Mouse (Mus musculus) stomach, postnatal 0 days (tissue): ENCODE measurements around the gene Ttc34. TPM values are rescaled to one million over a fixed set of nuclear protein-coding genes. Genes with fewer than 3 reads are reported as not detected.
A peak's percentile ranks its signal among the peaks of the same experiment; 100 is the strongest.

Experiments used
- ATAC-seq: fragments of 200-750 bp; cut with Nextera tagmentation; 2 replicates; pipeline ENCODE4 v1.8.0; 2017; ENCODE audit not compliant: low FRiP score, low TSS enrichment
- DNase-seq: peaks from one replicate; pipeline ENCODE4 v3.0.0-alpha.2; 2016; ENCODE audit warnings: low spot score
- H3K27ac ChIP-seq: fragments of 300-500 bp; sonication (generic); replicated peaks from 2 replicates; pipeline ENCODE4 v1.5.1; 2014; ENCODE audit warnings: mild to moderate bottlenecking, control low read depth
- H3K27me3 ChIP-seq: fragments of 300-500 bp; sonication (generic); 2 replicates; pipeline ENCODE4 v1.6.1; 2014; ENCODE audit warnings: low read length; ENCODE audit not compliant: control insufficient read depth, insufficient read depth
- H3K36me3 ChIP-seq: fragments of 300-500 bp; sonication (generic); 2 replicates; pipeline ENCODE4 v1.6.1; 2014; ENCODE audit warnings: low read length, mixed read lengths; ENCODE audit not compliant: control insufficient read depth, insufficient read depth
- H3K4me1 ChIP-seq: fragments of 300-500 bp; sonication (generic); replicated peaks from 2 replicates; pipeline ENCODE4 v1.6.1; 2014; ENCODE audit warnings: antibody characterized with exemption; ENCODE audit not compliant: control insufficient read depth, insufficient read depth
- H3K4me2 ChIP-seq: fragments of 300-500 bp; sonication (generic); replicated peaks from 2 replicates; pipeline ENCODE4 v1.6.1; 2014; ENCODE audit warnings: low read depth, mild to moderate bottlenecking, control low read depth, moderate library complexity
- H3K4me3 ChIP-seq: fragments of 300-500 bp; sonication (generic); 2 replicates; pipeline ENCODE4 v1.5.1; 2014; ENCODE audit warnings: low read depth, low read length, control low read depth
- H3K9ac ChIP-seq: fragments of 300-500 bp; sonication (generic); 2 replicates; pipeline ENCODE4 v1.6.1; 2014; ENCODE audit warnings: mild to moderate bottlenecking, low read length, control low read depth, mixed read lengths
- H3K9me3 ChIP-seq: fragments of 300-500 bp; sonication (generic); 2 replicates; pipeline ENCODE4 v1.6.1; 2016; ENCODE audit warnings: low read length; ENCODE audit not compliant: control insufficient read depth
- CTCF ChIP-seq: IDR thresholded peaks from 2 replicates; pipeline ENCODE4 v1.5.1; 2016; ENCODE audit warnings: antibody characterized with exemption, low read depth, mild to moderate bottlenecking, moderate library complexity
- EP300 ChIP-seq: optimal IDR thresholded peaks from 2 replicates; pipeline ENCODE3; 2016; ENCODE audit warnings: antibody characterized with exemption
- WGBS: fragments of 180-500 bp; shearing (Covaris S2); extraction: QIAGEN DNeasy Blood & Tissue Kit; methylation state at CpG from one replicate; pipeline ENCODE4 v1.1.7; 2014; 5-methylcytosine and 5-hydroxymethylcytosine counted together
- polyA plus RNA-seq: library from polyadenylated mRNA; unstranded; fragments of >200 nt; fragmentation: Nextera tagmentation; extraction: Ambion mirVana; gene quantifications from 2 replicates; pipeline ENCODE4 v1.2.1, GENCODE M21; 2015

Ttc34 gene
- polyA plus RNA-seq, result 0.06 and 0.10 TPM in 2 replicates

GRCm38 (mm10) chr4:154837170-154837569 lies at the start of gene Ttc34:
Ttc34 (plus strand) TSS chr4:154837459.
- DNase-seq (peak; percentile 83), ATAC-seq (peak; percentile 74)
- TF ChIP-seq EP300 (no peak), CTCF (peak; percentile 93)
- no peak within 1 kb of the TSS for H3K4me3 ChIP-seq
- no peak within 1 kb of the TSS for H3K9ac ChIP-seq
- H3K9me3 ChIP-seq, result no peaks in the 10 kb centered on the region
- H3K27me3 ChIP-seq, result no peaks in the 10 kb centered on the region
- H3K27ac ChIP-seq, result no peak within 1 kb of the TSS
- H3K4me2 ChIP-seq, result no peak within 1 kb of the TSS
- no peaks in the 10 kb centered on the region for H3K36me3 ChIP-seq
- no peaks in the 10 kb centered on the region for H3K4me1 ChIP-seq
- no CpG with 5 or more reads among the region's 2 CpGs for WGBS

GRCm38 (mm10) chr4:154787960-154788702 lies 49.1 kb upstream of the Ttc34 start:
- no peak overlapping the region for H3K9ac ChIP-seq
- no peak overlapping the region for H3K4me2 ChIP-seq
- H3K9me3 ChIP-seq, result no peaks in the 10 kb centered on the region
- 50% methylated on average over 13 of the region's 13 CpGs for WGBS
- H3K27ac ChIP-seq, result 0 out of 2 replicates have a peak overlapping the region, but pooled peaks have one; percentile 13
- no peaks in the 10 kb centered on the region for H3K36me3 ChIP-seq
- DNase-seq (no peak), ATAC-seq (no peak)
- H3K4me3 ChIP-seq, result no peak overlapping the region
- no peaks in the 10 kb centered on the region for H3K4me1 ChIP-seq
- TF ChIP-seq CTCF (no peak), EP300 (no peak)
- H3K27me3 ChIP-seq, result no peaks in the 10 kb centered on the region

DNA sequence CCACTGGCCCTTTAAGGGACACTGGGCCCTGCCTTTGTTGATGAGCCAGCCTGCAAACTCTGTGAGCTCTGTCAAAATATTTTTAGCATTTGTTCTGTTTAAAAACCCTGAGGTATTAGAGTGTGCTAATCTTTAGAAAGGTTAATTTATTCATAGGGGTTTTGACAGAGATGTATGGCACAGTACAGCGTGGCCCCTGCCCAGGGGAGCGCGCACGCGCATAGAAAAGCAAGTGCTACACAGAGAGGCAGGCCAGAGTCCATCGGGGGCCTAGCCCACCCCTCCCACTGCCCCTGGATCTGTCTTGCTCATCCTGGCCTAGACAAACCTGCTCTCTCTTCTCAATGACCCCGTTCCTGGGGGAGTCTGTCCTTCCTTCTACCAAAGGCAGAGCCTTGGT lies 45.4 kb upstream of the Ttc34 start:
- H3K9me3 ChIP-seq, result no peaks in the 10 kb centered on the region
- no peak overlapping the region for H3K9ac ChIP-seq
- no peaks in the 10 kb centered on the region for H3K36me3 ChIP-seq
- no peaks in the 10 kb centered on the region for H3K4me1 ChIP-seq
- TF ChIP-seq CTCF (no peak), EP300 (no peak)
- DNase-seq (no peak), ATAC-seq (no peak)
- H3K27ac ChIP-seq, result no peak overlapping the region
- no peak overlapping the region for H3K4me2 ChIP-seq
- H3K4me3 ChIP-seq, result no peak overlapping the region
- H3K27me3 ChIP-seq, result no peaks in the 10 kb centered on the region
- 70% methylated on average over 7 of the region's 7 CpGs for WGBS

DNA sequence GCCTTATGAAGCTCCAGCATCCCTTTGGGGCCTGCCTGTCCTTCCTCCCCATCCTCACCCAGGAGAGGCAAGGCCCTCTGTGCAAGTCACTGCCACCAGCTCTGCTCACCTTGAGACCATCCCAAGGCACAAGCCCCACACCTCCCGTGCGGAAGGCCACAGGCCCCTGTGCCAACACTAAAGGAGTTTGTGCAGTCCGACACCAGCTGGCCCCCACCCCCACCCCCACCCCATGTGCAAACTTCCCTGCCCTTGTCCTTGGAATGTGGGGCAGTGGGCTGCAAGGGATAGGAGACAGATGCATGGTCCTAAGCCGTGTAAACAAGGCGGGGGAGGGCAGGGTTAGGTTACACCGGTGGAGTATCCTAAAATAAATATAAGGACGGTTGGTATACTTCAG lies 43.8 kb upstream of the Ttc34 start:
- 33% methylated on average over 7 of the region's 7 CpGs for WGBS
- no peak for ATAC-seq
- Histone ChIP-seq H3K4me2 (no peak overlapping the region), H3K36me3 (no peaks in the 10 kb centered on the region), H3K27me3 (no peaks in the 10 kb centered on the region), H3K9me3 (no peaks in the 10 kb centered on the region), H3K4me1 (no peaks in the 10 kb centered on the region), H3K4me3 (no peak overlapping the region), H3K27ac (no peak overlapping the region), H3K9ac (no peak overlapping the region)
- TF ChIP-seq CTCF (no peak), EP300 (no peak)
- DNase-seq, result no peak

DNA sequence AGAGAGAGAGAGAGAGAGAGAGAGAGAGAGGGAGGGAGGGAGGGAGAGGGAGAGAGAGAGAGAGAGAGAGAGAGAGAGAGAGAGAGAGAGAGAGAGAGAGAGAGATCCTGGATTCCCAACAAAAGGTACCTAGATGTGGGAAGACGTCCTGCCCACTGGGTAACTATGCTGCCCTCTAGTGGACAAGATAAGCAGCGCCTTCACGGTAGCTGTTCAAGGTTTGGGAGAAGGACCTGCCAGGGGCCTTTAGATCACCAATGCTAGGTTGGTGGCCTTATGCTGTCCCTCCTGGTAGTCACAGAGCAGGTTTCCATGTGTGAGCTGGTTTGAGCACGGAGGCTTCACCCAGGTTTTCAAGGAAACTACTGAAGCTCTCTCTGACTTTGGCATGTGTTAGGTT lies 39.4 kb upstream of the Ttc34 start:
- no peak overlapping the region for H3K9ac ChIP-seq
- H3K36me3 ChIP-seq, result no peaks in the 10 kb centered on the region
- no peaks in the 10 kb centered on the region for H3K9me3 ChIP-seq
- H3K4me2 ChIP-seq, result no peak overlapping the region
- TF ChIP-seq CTCF, result peak; percentile 89
- no peak for TF ChIP-seq EP300
- H3K4me3 ChIP-seq, result no peak overlapping the region
- WGBS, result 6% methylated on average over 4 of the region's 4 CpGs
- no peaks in the 10 kb centered on the region for H3K4me1 ChIP-seq
- ATAC-seq, result no peak
- H3K27me3 ChIP-seq, result peaks cover 6% of the 10 kb centered on the region; the same call in 1 of the 2 replicates
- DNase-seq, result peak; percentile 68
- H3K27ac ChIP-seq, result no peak overlapping the region

DNA sequence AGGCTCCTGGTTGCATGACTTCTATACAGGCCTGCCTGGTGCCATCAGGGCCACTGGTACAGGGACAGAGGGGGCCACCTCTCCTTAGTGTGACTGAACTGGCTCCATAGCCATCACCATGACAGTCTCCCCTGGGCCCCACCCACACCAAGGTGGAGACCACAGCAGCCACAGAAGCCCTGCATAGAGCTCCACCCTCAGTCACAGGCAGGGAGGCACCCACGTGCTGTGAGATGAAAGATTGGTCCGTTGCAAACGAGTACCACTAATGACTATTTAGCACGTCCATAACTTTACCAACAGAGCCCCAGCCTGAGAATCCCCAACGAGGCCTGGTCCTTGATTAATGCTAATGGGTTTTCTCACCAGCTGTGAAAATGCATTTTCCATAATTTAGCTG lies 36.7 kb upstream of the Ttc34 start:
- Histone ChIP-seq H3K9me3 (no peaks in the 10 kb centered on the region), H3K9ac (no peak overlapping the region), H3K4me3 (no peak overlapping the region), H3K4me2 (no peak overlapping the region), H3K4me1 (no peaks in the 10 kb centered on the region), H3K27ac (no peak overlapping the region), H3K27me3 (peaks cover 6% of the 10 kb centered on the region; the same call in 1 of the 2 replicates), H3K36me3 (no peaks in the 10 kb centered on the region)
- TF ChIP-seq EP300, result no peak
- no peak for TF ChIP-seq CTCF
- ATAC-seq, result no peak
- DNase-seq, result no peak
- 48% methylated on average over 5 of the region's 5 CpGs for WGBS
